Mouse (Mus musculus) myocyte (in vitro differentiated cells): ENCODE results near the gene Gpr55. TPM values are rescaled to one million over a fixed set of nuclear protein-coding genes. Genes with fewer than 3 reads are reported as not detected.

Experiments used
- H3K27me3 ChIP-seq: one replicate; pipeline ENCODE4 v1.6.1; 2011; ENCODE audit not compliant: control insufficient read depth, insufficient read depth, insufficient read length
- H3K36me3 ChIP-seq: one replicate; pipeline ENCODE4 v1.6.1; 2011; ENCODE audit not compliant: control insufficient read depth, insufficient read depth
- H3K4me2 ChIP-seq: one replicate; pipeline ENCODE4 v1.6.1; 2011; ENCODE audit warnings: low read depth, control low read depth
- H3K4me3 ChIP-seq: one replicate; pipeline ENCODE4 v1.5.1; 2011; ENCODE audit warnings: mild to moderate bottlenecking, control low read depth, moderate library complexity
- H3K79me2 ChIP-seq: one replicate; pipeline ENCODE4 v1.6.1; 2011; ENCODE audit not compliant: control insufficient read depth, insufficient read depth
- H3ac ChIP-seq: one replicate; pipeline ENCODE4 v1.6.1; 2011; ENCODE audit not compliant: control insufficient read depth, insufficient read length
- CEBPB ChIP-seq: IDR thresholded peaks from 2 replicates; pipeline ENCODE4 v1.6.1; 2011; ENCODE audit warnings: mild to moderate bottlenecking, moderate library complexity; ENCODE audit not compliant: poor library complexity, insufficient read depth, severe bottlenecking
- E2F4 ChIP-seq: IDR thresholded peaks from one replicate; pipeline ENCODE4 v1.6.1; 2011; ENCODE audit warnings: mild to moderate bottlenecking, control low read depth, moderate library complexity; ENCODE audit not compliant: insufficient read depth
- MAX ChIP-seq: IDR thresholded peaks from one replicate; pipeline ENCODE4 v1.6.1; 2011; ENCODE audit warnings: low read depth, mild to moderate bottlenecking, control low read depth
- MYOD1 ChIP-seq, 3 experiments: IDR thresholded peaks; one replicate each; pipeline ENCODE4 v1.6.1; 2011; ENCODE audit warnings: control low read depth in 2 of 3, low read depth in 2 of 3, mild to moderate bottlenecking in 2 of 3, moderate library complexity in 1 of 3; ENCODE audit not compliant: insufficient read length in 2 of 3, control insufficient read depth in 1 of 3
- MYOG ChIP-seq, 3 experiments: IDR thresholded peaks; one replicate each; pipeline ENCODE4 v1.6.1; 2011; ENCODE audit warnings: control low read depth in 2 of 3, low read depth in 2 of 3, mild to moderate bottlenecking in 2 of 3; ENCODE audit not compliant: insufficient read length in 2 of 3, control insufficient read depth in 1 of 3, insufficient read depth in 1 of 3
- POLR2A ChIP-seq: IDR thresholded peaks from one replicate; pipeline ENCODE4 v1.6.1; 2011; ENCODE audit warnings: low read depth, mild to moderate bottlenecking, control low read depth, moderate library complexity; ENCODE audit not compliant: insufficient read length
- POLR2AphosphoS2 ChIP-seq: IDR thresholded peaks from one replicate; pipeline ENCODE4 v1.6.1; 2011; ENCODE audit warnings: low read depth, control low read depth; ENCODE audit not compliant: insufficient read length
- REST ChIP-seq: IDR thresholded peaks from one replicate; pipeline ENCODE4 v1.6.1; 2011; ENCODE audit warnings: mild to moderate bottlenecking, control low read depth, moderate library complexity; ENCODE audit not compliant: insufficient read depth, insufficient read length
- SRF ChIP-seq: IDR thresholded peaks from one replicate; pipeline ENCODE4 v1.6.1; 2011; ENCODE audit warnings: low read depth; ENCODE audit not compliant: control insufficient read depth, insufficient read length
- TCF12 ChIP-seq: IDR thresholded peaks from one replicate; pipeline ENCODE4 v1.6.1; 2011; ENCODE audit warnings: mild to moderate bottlenecking, control low read depth; ENCODE audit not compliant: poor library complexity, insufficient read depth, severe bottlenecking
- TCF3 ChIP-seq: IDR thresholded peaks from one replicate; pipeline ENCODE4 v1.6.1; 2011; ENCODE audit warnings: low read depth, control low read depth; ENCODE audit not compliant: insufficient read length
- USF1 ChIP-seq: IDR thresholded peaks from one replicate; pipeline ENCODE4 v1.6.1; 2011; ENCODE audit warnings: low read depth, mild to moderate bottlenecking, control low read depth, moderate library complexity
- polyA plus RNA-seq: library from polyadenylated mRNA; unstranded; fragments of >200 nt; fragmentation: generic; extraction: Trizol; gene quantifications from one replicate; pipeline ENCODE4 v1.2.1, GENCODE M21; 2012; ENCODE audit warnings: missing spikeins

Gpr55 gene
- polyA plus RNA-seq: not detected

DNA sequence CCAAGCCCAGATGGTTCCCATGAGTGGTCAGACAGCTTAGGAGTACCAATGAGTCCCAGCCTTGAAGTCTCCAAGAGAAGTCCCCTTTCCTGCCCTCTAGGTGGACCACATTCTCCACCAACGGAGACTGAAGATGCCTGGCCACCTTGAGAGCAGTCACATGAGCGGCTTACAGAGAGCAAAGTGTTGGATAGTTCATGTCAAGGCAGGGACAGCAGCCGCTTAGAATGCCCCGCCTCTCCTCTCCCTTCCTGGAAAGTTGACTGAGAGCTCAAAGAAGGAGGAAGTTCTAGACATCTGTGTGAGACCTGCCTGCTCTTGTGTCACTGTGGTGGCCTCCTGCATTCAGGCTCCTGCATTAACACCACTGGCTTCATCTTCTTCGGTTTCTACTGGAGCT, at the start of gene Gpr55:
Gpr55 (minus strand) TSS at position 135 of the 400 bp plus-strand sequence.
- no peaks in the 10 kb centered on the region for H3K36me3 ChIP-seq
- H3ac ChIP-seq: no peak within 1 kb of the TSS
- no peak within 1 kb of the TSS for H3K4me3 ChIP-seq
- no peak within 1 kb of the TSS for H3K4me2 ChIP-seq
- TF ChIP-seq SRF (no peak), POLR2A (no peak), E2F4 (no peak), CEBPB (no peak), TCF12 (no peak), REST (no peak), MAX (no peak), MYOD1 (IDR thresholded peaks at IDR 0.05; ENCODE audit: control insufficient read depth in 1 of 3, insufficient read length in 2 of 3, low read depth in 2 of 3) (no peak), USF1 (no peak), MYOG (IDR thresholded peaks at IDR 0.05; ENCODE audit: control insufficient read depth in 1 of 3, insufficient read depth in 1 of 3, insufficient read length in 2 of 3, low read depth in 2 of 3) (no peak)
- no peaks in the 10 kb centered on the region for H3K27me3 ChIP-seq
- H3K79me2 ChIP-seq: no peaks in the 10 kb centered on the region

GRCm38 (mm10) chr1:86007778-86008177, 47.0 kb upstream of the Gpr55 start:
- no peak overlapping the region for H3K4me3 ChIP-seq

GRCm38 (mm10) chr1:86006040-86006439, 45.2 kb upstream of the Gpr55 start:
- H3K4me2 ChIP-seq: no peak overlapping the region
- H3K4me3 ChIP-seq: no peak overlapping the region
- no peaks in the 10 kb centered on the region for H3K79me2 ChIP-seq
- H3ac ChIP-seq: no peak overlapping the region
- TF ChIP-seq POLR2A (no peak), MYOG (IDR thresholded peaks at IDR 0.05; ENCODE audit: control insufficient read depth in 1 of 3, insufficient read depth in 1 of 3, insufficient read length in 2 of 3, low read depth in 2 of 3) (no peak), TCF12 (no peak), POLR2AphosphoS2 (no peak), E2F4 (no peak), TCF3 (no peak)
- peaks cover 18% of the 10 kb centered on the region for H3K27me3 ChIP-seq
- H3K36me3 ChIP-seq: no peaks in the 10 kb centered on the region

More at GRCm38 (mm10) chr1:86007778-86008177, 47.0 kb upstream of the Gpr55 start:
- Histone ChIP-seq H3K36me3 (no peaks in the 10 kb centered on the region), H3K27me3 (peaks cover 11% of the 10 kb centered on the region), H3K79me2 (no peaks in the 10 kb centered on the region), H3ac (no peak overlapping the region), H3K4me2 (no peak overlapping the region)
- TF ChIP-seq TCF12 (no peak), TCF3 (no peak), MAX (no peak), POLR2A (no peak), E2F4 (no peak), USF1 (no peak), MYOG (IDR thresholded peaks at IDR 0.05; ENCODE audit: control insufficient read depth in 1 of 3, insufficient read depth in 1 of 3, insufficient read length in 2 of 3, low read depth in 2 of 3) (no peak), CEBPB (no peak), MYOD1 (IDR thresholded peaks at IDR 0.05; ENCODE audit: control insufficient read depth in 1 of 3, insufficient read length in 2 of 3, low read depth in 2 of 3) (no peak), SRF (no peak), REST (no peak), POLR2AphosphoS2 (no peak)

- Histone ChIP-seq H3ac (no peak overlapping the region), H3K4me2 (no peak overlapping the region), H3K79me2 (no peaks in the 10 kb centered on the region), H3K36me3 (no peaks in the 10 kb centered on the region), H3K27me3 (peaks cover 18% of the 10 kb centered on the region), H3K4me3 (no peak overlapping the region)
- TF ChIP-seq POLR2AphosphoS2: no peak
- TF ChIP-seq TCF3: no peak
- TF ChIP-seq POLR2A: no peak
- no peak for TF ChIP-seq USF1
- no peak for TF ChIP-seq MYOG (IDR thresholded peaks at IDR 0.05; ENCODE audit: control insufficient read depth in 1 of 3, insufficient read depth in 1 of 3, insufficient read length in 2 of 3, low read depth in 2 of 3)
- TF ChIP-seq TCF12: no peak
- no peak for TF ChIP-seq CEBPB
- TF ChIP-seq REST: no peak
- no peak for TF ChIP-seq MAX
- no peak for TF ChIP-seq SRF
- TF ChIP-seq E2F4: no peak
- no peak for TF ChIP-seq MYOD1 (IDR thresholded peaks at IDR 0.05; ENCODE audit: control insufficient read depth in 1 of 3, insufficient read length in 2 of 3, low read depth in 2 of 3)
Measured at GRCm38 (mm10) chr1:86005540-86005939, 44.7 kb upstream of the Gpr55 start.
